Mouse (Mus musculus): ENCODE results near the gene C5ar2. TPM values are rescaled to one million over a fixed set of nuclear protein-coding genes. Genes with fewer than 3 reads are reported as not detected.
"Not testable (repeated sequence)": the region's sequence is repeated elsewhere in the genome, so short reads cannot be mapped to it uniquely, and the experiment has no call there.

The C5ar2 gene
- polyA plus RNA-seq, 1 experiment = 0.04 TPM

GRCm38 (mm10) chr7:16263015-16263787, 19.2 kb upstream of the C5ar2 start:
- Histone ChIP-seq H3K9me3 (ENCODE audit: control insufficient read depth, low read length) (peaks cover 2% of the 10 kb centered on the region; the same call in 1 of the 2 replicates), H3K27me3 (ENCODE audit: control insufficient read depth) (no peaks in the 10 kb centered on the region), H3K4me1 (ENCODE audit: control insufficient read depth) (peaks cover 4% of the 10 kb centered on the region), H3K36me3 (ENCODE audit: control insufficient read depth) (peaks cover 4% of the 10 kb centered on the region), H3K4me3 (replicated peaks) (no peak overlapping the region)
- TF ChIP-seq GATA1 (IDR thresholded peaks at IDR 0.05; ENCODE audit: low read length) (no peak), TAL1 (IDR thresholded peaks at IDR 0.05; ENCODE audit: low read length) (no peak)

- Histone ChIP-seq H3K4me1 (ENCODE audit: control insufficient read depth) (peaks cover 3% of the 10 kb centered on the region), H3K27me3 (ENCODE audit: control insufficient read depth) (peaks cover 3% of the 10 kb centered on the region), H3K36me3 (ENCODE audit: control insufficient read depth) (peaks cover 2% of the 10 kb centered on the region; the same call in 1 of the 2 replicates), H3K9me3 (ENCODE audit: control insufficient read depth, low read length) (peaks cover 2% of the 10 kb centered on the region; the same call in 1 of the 2 replicates), H3K4me3 (replicated peaks) (no peak overlapping the region)
- TF ChIP-seq TAL1 (IDR thresholded peaks at IDR 0.05; ENCODE audit: low read length) (no peak), GATA1 (IDR thresholded peaks at IDR 0.05; ENCODE audit: low read length) (no peak)
Measured at GRCm38 (mm10) chr7:16261097-16261496, 17.1 kb upstream of the C5ar2 start.

GRCm38 (mm10) chr7:16259110-16259590, 15.2 kb upstream of the C5ar2 start, which contains the start of gene C5ar1:
C5ar1 (minus strand) TSS chr7:16259540.
- no peaks in the 10 kb centered on the region for H3K36me3 ChIP-seq (ENCODE audit: control insufficient read depth)
- no peaks in the 10 kb centered on the region for H3K9me3 ChIP-seq (ENCODE audit: control insufficient read depth, low read length)
- TF ChIP-seq GATA1 (IDR thresholded peaks at IDR 0.05; ENCODE audit: low read length) = no peak
- no peak for TF ChIP-seq TAL1 (IDR thresholded peaks at IDR 0.05; ENCODE audit: low read length)
- peaks cover 3% of the 10 kb centered on the region for H3K4me1 ChIP-seq (ENCODE audit: control insufficient read depth)
- H3K4me3 ChIP-seq (replicated peaks) = no peak within 1 kb of the TSS
- H3K27me3 ChIP-seq (ENCODE audit: control insufficient read depth) = peaks cover 3% of the 10 kb centered on the region

GRCm38 (mm10) chr7:16257830-16258229, 13.9 kb upstream of the C5ar2 start:
- peaks cover 1% of the 10 kb centered on the region for H3K4me1 ChIP-seq (ENCODE audit: control insufficient read depth)

GRCm38 (mm10) chr7:16255963-16256362, 12.0 kb upstream of the C5ar2 start:
- H3K27me3 ChIP-seq (ENCODE audit: control insufficient read depth); H3K36me3 ChIP-seq (ENCODE audit: control insufficient read depth); H3K9me3 ChIP-seq (ENCODE audit: control insufficient read depth, low read length); H3K4me3 ChIP-seq (replicated peaks); H3K4me1 ChIP-seq (ENCODE audit: control insufficient read depth): not testable (repeated sequence)

More at GRCm38 (mm10) chr7:16257830-16258229, 13.9 kb upstream of the C5ar2 start:
- Histone ChIP-seq H3K27me3 (ENCODE audit: control insufficient read depth) (peaks cover 3% of the 10 kb centered on the region), H3K4me3 (replicated peaks) (no peak overlapping the region), H3K9me3 (ENCODE audit: control insufficient read depth, low read length) (no peaks in the 10 kb centered on the region), H3K36me3 (ENCODE audit: control insufficient read depth) (no peaks in the 10 kb centered on the region)
- TF ChIP-seq GATA1 (IDR thresholded peaks at IDR 0.05; ENCODE audit: low read length) = no peak
- no peak for TF ChIP-seq TAL1 (IDR thresholded peaks at IDR 0.05; ENCODE audit: low read length)

GRCm38 (mm10) chr7:16254195-16254594, 10.2 kb upstream of the C5ar2 start:
- no peak for TF ChIP-seq TAL1 (IDR thresholded peaks at IDR 0.05; ENCODE audit: low read length)
- peaks cover 3% of the 10 kb centered on the region for H3K27me3 ChIP-seq (ENCODE audit: control insufficient read depth)
- H3K9me3 ChIP-seq (ENCODE audit: control insufficient read depth, low read length) = no peaks in the 10 kb centered on the region
- no peaks in the 10 kb centered on the region for H3K4me1 ChIP-seq (ENCODE audit: control insufficient read depth)
- no peaks in the 10 kb centered on the region for H3K36me3 ChIP-seq (ENCODE audit: control insufficient read depth)
- H3K4me3 ChIP-seq (replicated peaks) = no peak overlapping the region

- Histone ChIP-seq H3K27me3 (ENCODE audit: control insufficient read depth) (no peaks in the 10 kb centered on the region), H3K9me3 (ENCODE audit: control insufficient read depth, low read length) (no peaks in the 10 kb centered on the region), H3K36me3 (ENCODE audit: control insufficient read depth) (no peaks in the 10 kb centered on the region), H3K4me3 (replicated peaks) (no peak overlapping the region), H3K4me1 (ENCODE audit: control insufficient read depth) (no peaks in the 10 kb centered on the region)
- no peak for TF ChIP-seq TAL1 (IDR thresholded peaks at IDR 0.05; ENCODE audit: low read length)
- no peak for TF ChIP-seq GATA1 (IDR thresholded peaks at IDR 0.05; ENCODE audit: low read length)
Measured at GRCm38 (mm10) chr7:16250687-16251086, 6.7 kb upstream of the C5ar2 start.

- Histone ChIP-seq H3K36me3 (ENCODE audit: control insufficient read depth) (no peaks in the 10 kb centered on the region), H3K27me3 (ENCODE audit: control insufficient read depth) (no peaks in the 10 kb centered on the region), H3K4me1 (ENCODE audit: control insufficient read depth) (peaks cover 27% of the 10 kb centered on the region), H3K9me3 (ENCODE audit: control insufficient read depth, low read length) (no peaks in the 10 kb centered on the region), H3K4me3 (replicated peaks) (no peak overlapping the region)
- TF ChIP-seq TAL1 (IDR thresholded peaks at IDR 0.05; ENCODE audit: low read length) = no peak
- no peak for TF ChIP-seq GATA1 (IDR thresholded peaks at IDR 0.05; ENCODE audit: low read length)
Measured at GRCm38 (mm10) chr7:16245958-16246357, 2.0 kb upstream of the C5ar2 start.

GRCm38 (mm10) chr7:16242198-16242597, 1.8 kb downstream of the C5ar2 start:
- Histone ChIP-seq H3K4me1 (ENCODE audit: control insufficient read depth) (peaks cover 47% of the 10 kb centered on the region), H3K36me3 (ENCODE audit: control insufficient read depth) (peaks cover 10% of the 10 kb centered on the region), H3K27me3 (ENCODE audit: control insufficient read depth) (no peaks in the 10 kb centered on the region), H3K4me3 (replicated peaks) (no peak overlapping the region), H3K9me3 (ENCODE audit: control insufficient read depth, low read length) (peaks cover 4% of the 10 kb centered on the region)
- TF ChIP-seq GATA1 (IDR thresholded peaks at IDR 0.05; ENCODE audit: low read length) = no peak
